Mouse (Mus musculus): ENCODE results near the gene Raly. TPM values are rescaled to one million over a fixed set of nuclear protein-coding genes. Genes with fewer than 3 reads are reported as not detected.

Raly gene
- 100 to 1,000 TPM in 1 of 2 experiments, 10 to 100 TPM in 1; 93.2 to 101 TPM for total RNA-seq (2021)
- long read RNA-seq, experiment 1, partial matches to known transcripts: 0 of 8 reads
- long read RNA-seq, experiment 1, other reads (novel, unspliced or antisense): 1 of 8 reads
- long read RNA-seq, experiment 2, partial matches to known transcripts: 0 of 2 reads
- long read RNA-seq, experiment 2, other reads (novel, unspliced or antisense): 1 of 2 reads

GRCm38 (mm10) chr2:154790656-154791483, at the start of gene Raly, which contains the start of gene a:
Raly (plus strand) TSS chr2:154791096.
a (plus strand) TSS chr2:154791402.
- intact Hi-C loops (cut with DNase I): no loop called here
- DNase-seq (ENCODE audit: extremely low spot score in 1 of 2, low spot score in 2 of 2): peak; percentile 93 to 95
- Histone ChIP-seq H3K4me3 (peak within 1 kb of the TSS; percentile 96), H3K27ac (peak within 1 kb of the TSS; percentile 100)
- no peak; the same call in 1 of the 2 replicates for TF ChIP-seq CTCF (IDR thresholded peaks at IDR 0.05)

DNA sequence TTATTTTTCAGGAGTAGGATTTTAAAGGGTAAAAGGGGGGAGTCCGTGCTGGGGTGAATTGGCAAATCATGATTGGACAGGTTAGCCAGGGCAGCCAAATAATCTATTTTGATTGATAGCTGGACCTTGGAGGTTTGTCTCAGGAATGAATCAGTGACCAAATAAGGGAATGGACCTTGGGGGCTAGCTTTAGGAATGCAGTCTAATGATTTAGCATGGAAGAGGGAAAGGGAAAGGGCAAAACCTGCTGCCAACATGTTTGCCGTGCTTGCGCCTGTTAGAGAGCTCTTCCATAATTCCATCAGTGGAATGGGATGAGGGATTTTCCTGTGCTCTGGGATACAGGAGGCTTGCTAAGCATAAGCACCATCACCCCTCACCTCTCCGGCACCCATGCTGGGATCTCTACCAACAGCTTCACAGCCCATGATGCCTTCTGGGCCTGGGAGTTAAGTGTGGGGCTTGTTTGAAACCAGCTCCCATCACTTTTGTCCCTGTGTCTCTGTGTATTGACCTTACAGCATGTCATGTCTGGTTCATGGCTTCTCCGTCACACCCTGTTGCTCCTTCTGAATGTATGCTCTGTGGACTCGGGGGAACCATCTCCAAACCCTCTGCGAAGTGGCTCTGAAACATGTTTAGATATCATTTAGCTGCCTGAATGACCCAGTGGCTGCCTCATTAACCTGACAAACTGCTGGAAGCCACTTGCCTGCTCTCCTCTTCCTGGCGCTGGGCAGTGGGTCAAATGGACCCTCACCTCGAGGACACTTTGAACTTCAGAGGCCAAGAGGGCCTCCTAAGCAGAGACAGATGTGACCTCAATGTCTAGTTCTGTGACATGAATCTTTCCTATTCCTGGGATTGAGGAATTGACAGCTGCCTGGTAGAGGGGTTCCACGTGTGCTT, 47.7 kb upstream of the Raly start:
- TF ChIP-seq CTCF (IDR thresholded peaks at IDR 0.05): no peak
- no peak overlapping the region for H3K4me3 ChIP-seq
- DNase-seq (ENCODE audit: extremely low spot score in 1 of 2, low spot score in 2 of 2): no peak
- no peak overlapping the region for H3K27ac ChIP-seq
- intact Hi-C loops (cut with DNase I): no loop called here

- intact Hi-C loops (cut with DNase I): no loop called here
- DNase-seq (ENCODE audit: extremely low spot score in 1 of 2, low spot score in 2 of 2): no peak
- Histone ChIP-seq H3K27ac (no peak overlapping the region), H3K4me3 (no peak overlapping the region)
- no peak for TF ChIP-seq CTCF (IDR thresholded peaks at IDR 0.05)
Observed at GRCm38 (mm10) chr2:154743915-154744314, 47.0 kb upstream of the Raly start.

- TF ChIP-seq CTCF (IDR thresholded peaks at IDR 0.05): peak; percentile 27
- DNase-seq (ENCODE audit: extremely low spot score in 1 of 2, low spot score in 2 of 2): no peak
- H3K4me3 ChIP-seq: no peak overlapping the region
- H3K27ac ChIP-seq: no peak overlapping the region
- intact Hi-C loops (cut with DNase I): no loop called here
Observed at GRCm38 (mm10) chr2:154748383-154748782, 42.5 kb upstream of the Raly start.

GRCm38 (mm10) chr2:154749046-154750036, 41.6 kb upstream of the Raly start:
- intact Hi-C loops (cut with DNase I): no loop called here
- no peak for DNase-seq (ENCODE audit: extremely low spot score in 1 of 2, low spot score in 2 of 2)
- no peak overlapping the region for H3K27ac ChIP-seq
- H3K4me3 ChIP-seq: no peak overlapping the region
- TF ChIP-seq CTCF (IDR thresholded peaks at IDR 0.05): no peak

GRCm38 (mm10) chr2:154751924-154752323, 39.0 kb upstream of the Raly start:
- intact Hi-C loops (cut with DNase I): no loop called here
- TF ChIP-seq CTCF (IDR thresholded peaks at IDR 0.05): no peak
- no peak overlapping the region for H3K27ac ChIP-seq
- no peak overlapping the region for H3K4me3 ChIP-seq
- no peak for DNase-seq (ENCODE audit: extremely low spot score in 1 of 2, low spot score in 2 of 2)

GRCm38 (mm10) chr2:154754068-154754560, 36.8 kb upstream of the Raly start:
- intact Hi-C loops (cut with DNase I): no loop called here
- no peak overlapping the region for H3K27ac ChIP-seq
- no peak for DNase-seq (ENCODE audit: extremely low spot score in 1 of 2, low spot score in 2 of 2)
- no peak for TF ChIP-seq CTCF (IDR thresholded peaks at IDR 0.05)
- no peak overlapping the region for H3K4me3 ChIP-seq

DNA sequence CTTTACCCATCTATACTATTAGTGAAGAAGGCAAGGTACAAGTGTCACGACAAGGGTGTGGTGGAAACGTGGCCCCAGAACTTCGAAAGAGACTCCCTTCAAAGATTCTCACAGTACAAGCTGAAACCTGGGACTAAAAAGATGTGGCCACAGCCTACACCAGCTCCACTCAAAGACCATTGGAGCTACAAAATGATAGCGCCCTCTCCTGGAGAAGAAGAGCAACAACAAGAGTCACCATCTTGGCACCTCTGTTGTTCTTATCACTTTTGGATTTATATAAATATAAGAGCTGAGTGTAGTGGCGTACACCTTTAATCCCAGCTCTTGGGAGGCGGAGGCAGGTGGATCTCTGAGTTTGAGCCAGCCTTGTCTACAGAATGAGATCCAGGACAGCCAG, 35.1 kb upstream of the Raly start:
- no peak for DNase-seq (ENCODE audit: extremely low spot score in 1 of 2, low spot score in 2 of 2)
- H3K4me3 ChIP-seq: no peak overlapping the region
- intact Hi-C loops (cut with DNase I): no loop called here
- TF ChIP-seq CTCF (IDR thresholded peaks at IDR 0.05): peak; percentile 26
- H3K27ac ChIP-seq: no peak overlapping the region

- no peak overlapping the region for H3K4me3 ChIP-seq
- H3K27ac ChIP-seq: no peak overlapping the region
- intact Hi-C loops (cut with DNase I): no loop called here
- no peak for TF ChIP-seq CTCF (IDR thresholded peaks at IDR 0.05)
- DNase-seq (ENCODE audit: extremely low spot score in 1 of 2, low spot score in 2 of 2): no peak
Observed at GRCm38 (mm10) chr2:154757691-154758090, 33.2 kb upstream of the Raly start.

DNA sequence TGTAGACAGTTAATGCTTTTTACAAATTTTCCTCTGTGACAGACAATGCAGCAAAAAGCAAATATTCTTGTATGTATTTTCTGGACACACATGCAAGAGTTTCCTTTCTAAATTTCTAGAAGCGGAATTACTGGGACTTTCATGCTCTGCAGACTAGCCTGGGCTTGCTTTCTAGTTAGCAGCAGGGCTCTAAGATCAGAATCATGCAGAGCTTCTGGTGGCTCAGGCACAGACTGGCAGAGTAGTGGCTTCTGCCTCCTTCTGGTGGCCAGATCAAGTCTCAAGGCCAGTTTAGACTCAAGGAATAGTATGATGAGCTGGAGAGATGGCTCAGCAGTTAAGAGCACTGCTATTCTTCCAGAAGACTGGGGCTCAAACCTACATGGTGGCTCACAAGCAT, 32.4 kb upstream of the Raly start:
- intact Hi-C loops (cut with DNase I): no loop called here
- no peak for TF ChIP-seq CTCF (IDR thresholded peaks at IDR 0.05)
- DNase-seq (ENCODE audit: extremely low spot score in 1 of 2, low spot score in 2 of 2): no peak

DNA sequence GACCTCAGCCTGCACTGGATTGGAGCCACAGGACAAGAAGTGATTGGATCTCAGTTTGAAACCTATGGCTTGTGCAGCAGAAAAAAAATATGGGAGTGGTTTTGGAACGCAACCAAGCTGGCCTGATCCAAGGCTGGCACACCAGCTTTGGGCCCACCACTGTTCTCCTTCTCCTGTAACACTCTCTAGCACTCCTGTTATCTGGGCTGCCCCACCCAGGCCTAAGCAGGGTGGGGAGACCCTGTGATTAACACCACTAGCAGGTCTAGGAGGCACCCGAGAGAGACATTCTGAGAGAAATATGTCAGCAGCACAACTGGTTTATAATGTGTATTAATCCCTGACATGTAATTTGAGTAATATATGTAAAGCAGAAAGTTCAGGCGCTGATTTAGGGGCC, 27.7 kb upstream of the Raly start:
- intact Hi-C loops (cut with DNase I): no loop called here
- Histone ChIP-seq H3K4me3 (no peak overlapping the region), H3K27ac (no peak overlapping the region)
- TF ChIP-seq CTCF (IDR thresholded peaks at IDR 0.05): no peak
- no peak for DNase-seq (ENCODE audit: extremely low spot score in 1 of 2, low spot score in 2 of 2)

More for the DNA sequence above, 32.4 kb upstream of the Raly start:
- Histone ChIP-seq H3K27ac (no peak overlapping the region), H3K4me3 (no peak overlapping the region)

Data from left cerebral cortex, adult 2 months (tissue).